Mouse (Mus musculus) ES-Bruce4 (cell line): ENCODE measurements around the gene Bahd1.

ENCODE experiments used
- CTCF ChIP-seq: IDR thresholded peaks from one replicate; pipeline ENCODE4 v1.8.1; 2011; ENCODE audit warnings: low read depth, low read length
- POLR2A ChIP-seq: IDR thresholded peaks from one replicate; pipeline ENCODE4 v1.8.1; 2011; ENCODE audit warnings: low read length; ENCODE audit not compliant: insufficient read depth

DNA sequence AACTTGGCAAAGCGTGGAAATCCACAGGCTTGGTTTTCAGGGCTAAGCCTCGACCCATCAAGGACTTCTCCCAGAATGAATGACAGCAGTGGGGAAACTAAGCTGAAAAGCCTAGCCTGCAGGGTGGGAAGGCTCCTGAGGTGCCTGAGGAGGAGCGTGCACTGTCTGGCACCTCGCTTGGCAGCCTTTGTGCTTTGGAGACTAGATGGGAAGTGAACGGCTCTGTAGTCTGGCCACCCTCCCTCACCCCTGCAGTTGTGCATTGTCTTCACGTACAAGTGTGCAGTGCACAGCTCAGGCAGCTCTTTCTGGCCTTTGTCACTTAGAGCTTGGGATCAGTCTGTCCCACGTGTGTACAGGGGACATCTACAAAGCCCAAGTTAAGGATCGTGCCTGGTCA, 14.5 kb downstream of the Bahd1 start:
- TF ChIP-seq CTCF: no peak
- TF ChIP-seq POLR2A: no peak
